Mouse (Mus musculus) adrenal gland, postnatal 4 days (tissue): Measurements from ENCODE around the gene Med9. TPM values are rescaled to one million over a fixed set of nuclear protein-coding genes. Genes with fewer than 3 reads are reported as not detected.

Experiments
- DNase-seq, 2 experiments: peaks; one replicate each; pipeline ENCODE4 v3.0.0; 2021 to 2022; ENCODE audit warnings: low spot score in 2 of 2, mixed read lengths in 2 of 2
- total RNA-seq, 2 experiments: library from RNA; stranded (reverse); gene quantifications; 2 replicates each; pipeline ENCODE4 v1.2.3; 2021

Med9 gene
- total RNA-seq, 2 experiments from 2014 or later, result 36.5 to 41.0 TPM

- no peak for DNase-seq
Observed at GRCm38 (mm10) chr11:59991365-59991764, 43.4 kb downstream of the Med9 start.

GRCm38 (mm10) chr11:59994318-59994717 is 46.3 kb downstream of the Med9 start:
- DNase-seq, result no peak

GRCm38 (mm10) chr11:60001231-60001980 is 53.4 kb downstream of the Med9 start:
- no peak for DNase-seq

- no peak for DNase-seq
Observed at GRCm38 (mm10) chr11:60003811-60004210, 55.8 kb downstream of the Med9 start.

GRCm38 (mm10) chr11:60004716-60005115 is 56.7 kb downstream of the Med9 start:
- DNase-seq, result no peak

- no peak for DNase-seq
Observed at GRCm38 (mm10) chr11:60005866-60006265, 57.9 kb downstream of the Med9 start.

- DNase-seq, result no peak
Observed at GRCm38 (mm10) chr11:60009451-60009850, 61.4 kb downstream of the Med9 start.

GRCm38 (mm10) chr11:60011516-60011915 is 63.5 kb downstream of the Med9 start:
- DNase-seq, result no peak

Other genes with a start within 250 kb of the Med9 start
- 1 to 10 TPM; 5.4 to 6.6 TPM for gene Pld6, start 160.6 kb upstream of the Med9 start, total RNA-seq
- 10 to 100 TPM; 34.5 to 35.7 TPM for gene Flcn, start 138.2 kb upstream of the Med9 start, total RNA-seq
- 10 to 100 TPM; 33.3 to 37.8 TPM for gene Nt5m, start 108.8 kb upstream of the Med9 start, total RNA-seq
- 100 to 1,000 TPM; 113 to 118 TPM for gene Cops3, start 108.4 kb upstream of the Med9 start, total RNA-seq
- 10 to 100 TPM; 20.7 to 21.6 TPM for gene Rasd1, start 16.7 kb downstream of the Med9 start, total RNA-seq
- 10 to 100 TPM in 1 of 2 experiments, 1 to 10 TPM in 1; 7.3 to 54.5 TPM for gene Pemt, start 98.3 kb downstream of the Med9 start, total RNA-seq
- 10 to 100 TPM; 61.4 to 69.8 TPM for gene Rai1, start 156.8 kb downstream of the Med9 start, total RNA-seq